Mouse (Mus musculus) stomach, embryonic 14.5 days (tissue): ENCODE measurements around the gene Scml4. TPM values are rescaled to one million over a fixed set of nuclear protein-coding genes. Genes with fewer than 3 reads are reported as not detected.

Experiments used
- ATAC-seq: fragments of 200-750 bp; cut with Nextera tagmentation; 2 replicates; pipeline ENCODE4 v1.8.0; 2017; ENCODE audit warnings: low read depth, moderate TSS enrichment; ENCODE audit not compliant: insufficient number of reproducible peaks, insufficient read depth, low FRiP score
- H3K27ac ChIP-seq: fragments of 300-500 bp; sonication (generic); 2 replicates; pipeline ENCODE4 v1.5.1; 2014; ENCODE audit warnings: mild to moderate bottlenecking, low read length, moderate library complexity, mixed read lengths
- H3K27me3 ChIP-seq: fragments of 300-500 bp; sonication (generic); 2 replicates; pipeline ENCODE4 v1.6.1; 2014; ENCODE audit warnings: low read length, control low read depth, mixed read lengths; ENCODE audit not compliant: control insufficient read depth, insufficient read depth
- H3K36me3 ChIP-seq: fragments of 300-500 bp; sonication (generic); 2 replicates; pipeline ENCODE4 v1.6.1; 2014; ENCODE audit warnings: mild to moderate bottlenecking, control low read depth, low read length, moderate library complexity, mixed read lengths; ENCODE audit not compliant: control insufficient read depth, insufficient read depth
- H3K4me1 ChIP-seq: fragments of 300-500 bp; sonication (generic); 2 replicates; pipeline ENCODE4 v1.6.1; 2014; ENCODE audit warnings: low read length, control low read depth, mixed read lengths; ENCODE audit not compliant: control insufficient read depth, insufficient read depth
- H3K4me2 ChIP-seq: fragments of 300-500 bp; sonication (generic); replicated peaks from 2 replicates; pipeline ENCODE4 v1.6.1; 2014; ENCODE audit warnings: low read depth, low read length, control low read depth
- H3K4me3 ChIP-seq: fragments of 300-500 bp; sonication (generic); 2 replicates; pipeline ENCODE4 v1.5.1; 2014; ENCODE audit warnings: low read depth, low read length, control low read depth
- H3K9ac ChIP-seq: fragments of 300-500 bp; sonication (generic); replicated peaks from 2 replicates; pipeline ENCODE4 v1.6.1; 2014; ENCODE audit warnings: low read depth, mild to moderate bottlenecking, control low read depth, low read length, moderate library complexity, mixed read lengths
- H3K9me3 ChIP-seq: fragments of 300-500 bp; sonication (generic); 2 replicates; pipeline ENCODE4 v1.6.1; 2016; ENCODE audit warnings: low read depth, low read length, control low read depth; ENCODE audit not compliant: control insufficient read depth
- WGBS: fragments of 180-500 bp; shearing (Covaris S2); extraction: QIAGEN DNeasy Blood & Tissue Kit; methylation state at CpG from one replicate; pipeline ENCODE4 v1.1.7; 2014; 5-methylcytosine and 5-hydroxymethylcytosine counted together
- polyA plus RNA-seq: library from polyadenylated mRNA; unstranded; fragments of >200 nt; fragmentation: Nextera tagmentation; extraction: Ambion mirVana; gene quantifications from 2 replicates; pipeline ENCODE4 v1.2.1, GENCODE M21; 2014

The Scml4 gene
- polyA plus RNA-seq, 1 experiment from 2014 or later, result 4.7 TPM

- Histone ChIP-seq H3K9me3 (no peaks in the 10 kb centered on the region), H3K36me3 (no peaks in the 10 kb centered on the region), H3K9ac (no peak overlapping the region), H3K4me3 (no peak overlapping the region), H3K4me2 (peak overlapping the region; percentile 35), H3K27me3 (no peaks in the 10 kb centered on the region), H3K4me1 (peaks cover 16% of the 10 kb centered on the region), H3K27ac (no peak overlapping the region; the same call in 1 of the 2 replicates)
- ATAC-seq, result peak; percentile 69; the same call in 1 of the 2 replicates
- WGBS, result 1% methylated on average over 7 of the region's 8 CpGs
Observed at GRCm38 (mm10) chr10:42950252-42950751, 90.1 kb downstream of the Scml4 start.

GRCm38 (mm10) chr10:42951078-42952045 is 91.2 kb downstream of the Scml4 start:
- 27% methylated on average over 20 of the region's 20 CpGs for whole genome bisulfite sequencing

GRCm38 (mm10) chr10:42952046-42952420 is 91.9 kb downstream of the Scml4 start:
- Histone ChIP-seq H3K36me3 (no peaks in the 10 kb centered on the region), H3K9me3 (no peaks in the 10 kb centered on the region), H3K27me3 (no peaks in the 10 kb centered on the region), H3K9ac (no peak overlapping the region), H3K4me3 (no peak overlapping the region), H3K4me1 (peaks cover 16% of the 10 kb centered on the region), H3K4me2 (no peak overlapping the region), H3K27ac (no peak overlapping the region)
- 32% methylated on average over 9 of the region's 9 CpGs for WGBS
- ATAC-seq, result no peak

More at GRCm38 (mm10) chr10:42951078-42952045, 91.2 kb downstream of the Scml4 start:
- no peaks in the 10 kb centered on the region for H3K36me3 ChIP-seq
- no peaks in the 10 kb centered on the region for H3K27me3 ChIP-seq
- peak; percentile 16; the same call in 1 of the 2 replicates for ATAC-seq
- H3K9ac ChIP-seq, result no peak overlapping the region
- no peak overlapping the region for H3K27ac ChIP-seq
- H3K4me1 ChIP-seq, result peaks cover 16% of the 10 kb centered on the region
- H3K4me2 ChIP-seq, result no peak overlapping the region
- no peak overlapping the region for H3K4me3 ChIP-seq
- no peaks in the 10 kb centered on the region for H3K9me3 ChIP-seq

GRCm38 (mm10) chr10:42953601-42954000 is 93.4 kb downstream of the Scml4 start:
- Histone ChIP-seq H3K4me3 (no peak overlapping the region), H3K27me3 (no peaks in the 10 kb centered on the region), H3K4me1 (peaks cover 16% of the 10 kb centered on the region), H3K9ac (no peak overlapping the region), H3K36me3 (no peaks in the 10 kb centered on the region), H3K4me2 (no peak overlapping the region), H3K27ac (no peak overlapping the region), H3K9me3 (no peaks in the 10 kb centered on the region)
- 78% methylated on average over 5 of the region's 5 CpGs for WGBS
- no peak for ATAC-seq

GRCm38 (mm10) chr10:42955205-42955604 is 95.0 kb downstream of the Scml4 start:
- no peaks in the 10 kb centered on the region for H3K9me3 ChIP-seq
- H3K36me3 ChIP-seq, result no peaks in the 10 kb centered on the region
- H3K27ac ChIP-seq, result no peak overlapping the region
- peaks cover 10% of the 10 kb centered on the region; the same call in 1 of the 2 replicates for H3K4me1 ChIP-seq
- no peak overlapping the region for H3K4me3 ChIP-seq
- no peak overlapping the region for H3K9ac ChIP-seq
- no peak overlapping the region for H3K4me2 ChIP-seq
- ATAC-seq, result no peak
- H3K27me3 ChIP-seq, result no peaks in the 10 kb centered on the region
- 99% methylated on average over 3 of the region's 3 CpGs for WGBS

- Histone ChIP-seq H3K4me3 (peak overlapping the region; percentile 15; the same call in 1 of the 2 replicates), H3K9ac (0 out of 2 replicates have a peak overlapping the region, but pooled peaks have one; percentile 2), H3K27me3 (no peaks in the 10 kb centered on the region), H3K9me3 (no peaks in the 10 kb centered on the region), H3K4me1 (no peaks in the 10 kb centered on the region), H3K36me3 (no peaks in the 10 kb centered on the region), H3K4me2 (peak overlapping the region; percentile 50), H3K27ac (no peak overlapping the region)
- WGBS, result 9% methylated on average over 21 of the region's 21 CpGs
- no peak for ATAC-seq
Observed at GRCm38 (mm10) chr10:42957881-42958651, 97.9 kb downstream of the Scml4 start.

DNA sequence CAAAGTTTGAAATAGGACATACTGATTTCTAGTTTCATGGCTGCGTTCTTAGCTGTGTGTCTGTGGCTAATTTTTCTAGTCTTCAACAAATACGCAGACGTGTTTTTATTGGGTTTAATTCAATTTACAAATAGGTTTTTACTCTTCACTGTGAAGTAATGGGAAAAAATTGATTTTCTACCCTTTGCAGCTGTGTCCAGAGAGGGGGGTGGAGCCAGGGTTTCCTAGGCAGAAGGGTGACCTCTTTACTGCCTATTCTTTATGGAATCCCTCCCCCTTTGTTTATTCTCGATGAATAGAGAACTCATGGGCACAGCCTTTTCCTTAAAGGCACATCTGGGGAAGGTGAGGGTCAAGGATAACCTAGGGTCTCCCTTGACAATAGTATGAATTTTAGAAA is 98.5 kb downstream of the Scml4 start:
- no peak overlapping the region for H3K4me3 ChIP-seq
- 50% methylated on average over 4 of the region's 4 CpGs for WGBS

DNA sequence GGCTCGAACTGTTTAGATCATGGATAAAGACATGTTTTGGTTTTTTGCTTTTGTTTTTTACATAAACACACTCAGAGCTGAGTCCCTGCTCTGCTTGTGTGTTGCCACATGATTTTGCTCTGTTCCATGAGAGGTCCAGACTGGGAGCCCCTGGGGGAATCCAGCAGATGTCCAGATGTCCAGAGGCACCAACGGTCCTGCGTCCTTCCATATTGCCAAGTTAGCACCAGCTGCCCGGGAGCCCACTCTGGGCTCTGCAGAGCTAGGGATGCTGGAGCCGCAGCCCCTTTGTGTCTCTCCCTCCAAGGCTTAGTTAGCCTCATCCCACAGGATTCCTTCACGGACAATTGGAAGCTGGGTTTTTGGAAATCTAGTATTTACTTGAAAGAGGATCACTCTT is 101.6 kb downstream of the Scml4 start:
- ATAC-seq, result no peak
- Histone ChIP-seq H3K27ac (no peak overlapping the region; the same call in 1 of the 2 replicates), H3K36me3 (no peaks in the 10 kb centered on the region), H3K4me1 (no peaks in the 10 kb centered on the region), H3K4me2 (no peak overlapping the region), H3K9me3 (no peaks in the 10 kb centered on the region), H3K9ac (no peak overlapping the region), H3K4me3 (no peak overlapping the region), H3K27me3 (no peaks in the 10 kb centered on the region)
- whole genome bisulfite sequencing, result 79% methylated on average over 6 of the region's 6 CpGs

More for the DNA sequence above, 98.5 kb downstream of the Scml4 start:
- Histone ChIP-seq H3K27ac (no peak overlapping the region), H3K4me2 (peak overlapping the region; percentile 50), H3K27me3 (no peaks in the 10 kb centered on the region), H3K9me3 (no peaks in the 10 kb centered on the region), H3K36me3 (no peaks in the 10 kb centered on the region), H3K9ac (no peak overlapping the region), H3K4me1 (no peaks in the 10 kb centered on the region)
- ATAC-seq, result no peak
